Mouse (Mus musculus) duodenum, adult 2 months (tissue): ENCODE results near the gene Pramef17. TPM values are rescaled to one million over a fixed set of nuclear protein-coding genes. Genes with fewer than 3 reads are reported as not detected.

Source experiments
- polyA plus RNA-seq: library from polyadenylated mRNA; depleted of rRNA; stranded (reverse); fragments of >200 nt; gene quantifications from 2 replicates; pipeline ENCODE4 v1.2.3, GENCODE M21; 2012; ENCODE audit warnings: low replicate concordance; rRNA removed

Pramef17 gene
- polyA plus RNA-seq: not detected in 2 replicates

DNA sequence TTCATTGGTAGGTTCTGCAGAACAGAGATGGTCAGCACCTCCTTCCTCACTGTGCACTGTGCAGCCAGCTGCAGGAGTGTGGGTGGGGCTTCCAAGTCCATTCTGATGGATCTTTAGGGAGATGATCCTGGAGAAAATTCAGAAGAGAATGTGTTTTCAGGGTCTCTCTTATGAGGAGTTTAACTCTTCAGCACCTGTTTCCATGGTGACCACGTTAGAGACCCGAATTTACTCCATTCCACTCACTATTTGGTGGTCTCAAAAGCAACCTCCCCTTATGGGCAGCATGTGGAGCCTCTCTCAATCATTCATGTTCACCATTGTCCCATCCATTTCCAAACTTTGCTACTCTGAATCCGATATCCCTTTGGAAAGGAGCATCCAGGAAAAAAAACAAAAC is at the start of gene Pramef17:
Gene Pramef17 (minus strand): TSS at position 101 of the 400 bp plus-strand sequence.

DNA sequence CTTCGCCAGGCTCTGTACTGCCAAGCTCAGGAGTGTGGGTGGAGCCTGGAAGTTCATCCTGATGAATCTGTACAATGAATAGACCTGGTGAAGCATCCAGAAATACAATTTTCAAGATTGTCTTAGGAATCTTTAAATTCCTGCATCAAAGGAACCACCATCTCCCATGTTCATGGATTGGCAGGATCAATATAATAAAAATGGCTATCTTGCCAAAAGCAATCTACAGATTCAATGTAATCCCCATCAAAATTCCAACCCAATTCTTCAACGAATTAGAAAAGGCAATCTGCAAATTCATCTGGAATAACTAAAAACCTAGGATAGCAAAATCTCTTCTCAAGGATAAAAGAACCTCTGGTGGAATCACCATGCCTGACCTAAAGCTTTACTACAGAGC is 27.3 kb downstream of the Pramef17 start, which contains the start of gene Gm13101:
Gene Gm13101 (minus strand): TSS at position 101 of the 400 bp plus-strand sequence.

DNA sequence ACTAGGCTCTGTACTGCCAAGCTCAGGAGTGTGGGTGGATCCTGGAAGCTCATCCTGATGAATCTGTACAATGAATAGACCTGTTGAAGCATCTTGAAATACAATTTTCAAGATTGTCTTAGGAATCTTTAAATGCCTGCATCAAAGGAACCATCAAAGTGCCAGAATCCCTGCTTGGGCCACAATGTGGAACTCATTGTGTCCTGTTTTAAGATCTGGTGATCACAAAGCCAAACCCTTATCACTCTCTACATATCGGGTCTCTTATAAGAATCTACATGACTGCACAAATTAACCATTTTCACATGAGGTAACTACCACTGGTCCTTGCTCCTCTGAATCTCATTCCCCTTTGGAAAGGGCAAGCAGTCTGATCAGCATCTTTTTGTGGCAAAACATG is 43.3 kb downstream of the Pramef17 start, which contains the start of gene Pramef25:
Gene Pramef25 (minus strand): TSS at position 101 of the 400 bp plus-strand sequence.

Other genes starting within 250 kb of the Pramef17 start
- gene Gm13023, start 205.0 kb downstream of the Pramef17 start, polyA plus RNA-seq: not detected in 2 replicates
- gene Gm13084, start 178.3 kb downstream of the Pramef17 start, polyA plus RNA-seq: not detected in 2 replicates
- gene Gm13103, start 147.9 kb downstream of the Pramef17 start, polyA plus RNA-seq: not detected in 2 replicates
- gene Pramef6, start 94.0 kb downstream of the Pramef17 start, polyA plus RNA-seq: not detected in 2 replicates
- not detected in 2 replicates for gene Pramef25, start 43.4 kb downstream of the Pramef17 start, polyA plus RNA-seq
- not detected in 2 replicates for gene Gm13101, start 27.4 kb downstream of the Pramef17 start, polyA plus RNA-seq
- not detected in 2 replicates for gene Pramel4, start 64.8 kb upstream of the Pramef17 start, polyA plus RNA-seq
- gene Gm13102, start 112.1 kb upstream of the Pramef17 start, polyA plus RNA-seq: not detected in 2 replicates
- gene Oog3, start 168.3 kb upstream of the Pramef17 start, polyA plus RNA-seq: not detected in 2 replicates
- gene Oog2, start 196.3 kb upstream of the Pramef17 start, polyA plus RNA-seq: not detected in 2 replicates
- 0.22 TPM in 1 of 2 replicates, not detected in the other for gene C87977, start 218.9 kb upstream of the Pramef17 start, polyA plus RNA-seq